Mouse (Mus musculus) hindbrain, embryonic 10.5 days (tissue): Measurements from ENCODE around the gene Pmf1. TPM values are rescaled to one million over a fixed set of nuclear protein-coding genes. Genes with fewer than 3 reads are reported as not detected.
A peak's percentile ranks its signal among the peaks of the same experiment; 100 is the strongest.

Experiments
- DNase-seq: peaks from one replicate; pipeline ENCODE4 v3.0.0-alpha.2; 2017; ENCODE audit warnings: low spot score
- H3K27ac ChIP-seq: fragments of 300-500 bp; sonication (generic); 2 replicates; pipeline ENCODE4 v1.5.1; 2016; ENCODE audit warnings: mild to moderate bottlenecking, moderate library complexity
- H3K27me3 ChIP-seq: fragments of 300-500 bp; sonication (generic); 2 replicates; pipeline ENCODE4 v1.6.1; 2016; ENCODE audit warnings: mild to moderate bottlenecking; ENCODE audit not compliant: poor library complexity, insufficient read depth, severe bottlenecking
- H3K36me3 ChIP-seq: fragments of 300-500 bp; sonication (generic); 2 replicates; pipeline ENCODE4 v1.6.1; 2016; ENCODE audit warnings: mild to moderate bottlenecking, moderate library complexity
- H3K4me1 ChIP-seq: fragments of 300-500 bp; sonication (generic); replicated peaks from 2 replicates; pipeline ENCODE4 v1.6.1; 2016; ENCODE audit warnings: mild to moderate bottlenecking
- H3K4me3 ChIP-seq: fragments of 300-500 bp; sonication (generic); 2 replicates; pipeline ENCODE4 v1.5.1; 2016; ENCODE audit warnings: mild to moderate bottlenecking, moderate library complexity
- H3K9me3 ChIP-seq: fragments of 300-500 bp; sonication (generic); 2 replicates; pipeline ENCODE4 v1.6.1; 2016; ENCODE audit warnings: mild to moderate bottlenecking, moderate library complexity
- WGBS: fragments of 180-500 bp; shearing (Covaris S2); methylation state at CpG from one replicate; pipeline ENCODE4 v1.1.7; 2016; 5-methylcytosine and 5-hydroxymethylcytosine counted together
- polyA plus RNA-seq: library from polyadenylated mRNA; unstranded; fragments of >200 nt; fragmentation: Nextera tagmentation; extraction: Ambion mirVana; gene quantifications from 2 replicates; pipeline ENCODE4 v1.2.1, GENCODE M21; 2016

The Pmf1 gene
- polyA plus RNA-seq: 157 and 167 TPM in 2 replicates

DNA sequence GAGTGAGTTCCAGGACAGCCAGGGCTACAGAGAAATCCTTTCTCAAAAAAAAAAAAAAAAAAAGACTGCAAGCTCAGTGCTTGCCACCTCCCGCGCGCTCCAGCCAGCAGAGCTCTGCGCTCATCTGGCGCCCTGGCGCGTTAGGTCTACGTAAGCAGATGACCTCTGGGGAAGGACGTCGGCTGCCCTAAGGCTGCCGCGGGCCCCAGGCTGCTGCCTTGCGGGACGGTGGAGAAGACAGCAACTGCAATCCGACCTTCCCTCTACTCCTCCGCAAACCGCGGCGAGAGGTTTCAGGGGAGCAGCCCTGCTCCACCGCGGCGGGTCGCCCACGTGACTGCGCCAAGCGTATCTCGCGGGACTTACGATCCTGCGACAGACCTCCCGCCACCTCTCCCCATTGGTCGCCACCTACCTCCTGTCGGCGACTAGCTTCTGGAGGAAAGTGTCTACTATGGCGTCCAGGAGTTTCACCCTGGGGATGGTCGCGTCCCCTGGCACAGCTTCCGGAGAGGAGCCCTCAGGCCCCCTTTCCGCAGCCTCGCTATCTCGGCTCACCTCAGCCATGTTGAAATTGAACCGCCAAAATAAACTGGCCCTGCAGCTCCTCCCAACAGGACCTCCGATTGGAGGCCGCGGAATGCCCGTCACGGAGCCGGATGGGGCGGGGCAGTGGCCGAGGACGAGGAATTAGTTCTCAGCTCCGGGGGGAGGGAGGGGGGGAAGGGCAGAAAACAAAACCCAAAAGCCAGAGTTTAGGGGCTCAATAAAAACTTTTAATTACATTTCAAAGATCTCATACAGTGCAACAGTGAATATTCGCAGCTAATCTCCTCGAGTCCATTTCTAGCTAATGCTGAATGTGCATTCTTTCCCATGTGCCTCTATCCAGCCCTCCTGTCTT lies at the start of gene Pmf1:
Pmf1 (minus strand) TSS at position 591 of the 904 bp plus-strand sequence.
- H3K4me1 ChIP-seq: peaks cover 38% of the 10 kb centered on the region
- peaks cover 37% of the 10 kb centered on the region for H3K36me3 ChIP-seq
- H3K27ac ChIP-seq: peak within 1 kb of the TSS; percentile 98
- peak within 1 kb of the TSS; percentile 89 for H3K4me3 ChIP-seq
- no peaks in the 10 kb centered on the region for H3K9me3 ChIP-seq
- H3K27me3 ChIP-seq: no peaks in the 10 kb centered on the region
- DNase-seq: peak; percentile 94
- WGBS: under 1% methylated on average over 54 of the region's 54 CpGs

DNA sequence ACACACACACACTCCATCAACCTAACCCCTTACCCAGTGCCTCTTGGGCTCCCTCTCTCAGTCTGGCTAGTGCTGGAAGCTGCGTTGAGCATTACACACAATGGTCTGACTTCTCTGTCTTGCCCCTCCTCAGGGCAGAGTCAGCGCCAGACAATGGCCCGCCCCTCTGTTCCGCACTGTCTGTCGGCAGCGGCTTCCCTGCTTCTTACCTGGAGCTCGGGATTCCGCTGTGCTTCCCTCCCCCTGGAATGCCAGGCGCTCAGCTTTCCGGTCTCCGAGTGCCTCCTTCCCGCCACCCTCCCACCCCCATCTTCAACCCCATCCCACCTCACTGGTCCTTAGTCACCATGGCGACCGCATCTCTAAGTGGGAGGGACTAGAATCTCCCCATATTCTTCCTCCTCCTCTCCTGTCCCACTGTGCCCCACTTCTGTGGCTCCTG lies 48.7 kb upstream of the Pmf1 start:
- peak overlapping the region; percentile 77 for H3K27ac ChIP-seq
- H3K4me1 ChIP-seq: peaks cover 44% of the 10 kb centered on the region
- DNase-seq: peak; percentile 39
- peak overlapping the region; percentile 52 for H3K4me3 ChIP-seq
- H3K27me3 ChIP-seq: peaks cover 60% of the 10 kb centered on the region
- 3% methylated on average over 14 of the region's 14 CpGs for WGBS
- H3K36me3 ChIP-seq: no peaks in the 10 kb centered on the region
- H3K9me3 ChIP-seq: no peaks in the 10 kb centered on the region

- Histone ChIP-seq H3K27me3 (peaks cover 65% of the 10 kb centered on the region), H3K4me3 (no peak overlapping the region; the same call in 1 of the 2 replicates)
- WGBS: 71% methylated on average over 7 of the region's 7 CpGs
Measured at GRCm38 (mm10) chr3:88456746-88457532, 46.8 kb upstream of the Pmf1 start.

DNA sequence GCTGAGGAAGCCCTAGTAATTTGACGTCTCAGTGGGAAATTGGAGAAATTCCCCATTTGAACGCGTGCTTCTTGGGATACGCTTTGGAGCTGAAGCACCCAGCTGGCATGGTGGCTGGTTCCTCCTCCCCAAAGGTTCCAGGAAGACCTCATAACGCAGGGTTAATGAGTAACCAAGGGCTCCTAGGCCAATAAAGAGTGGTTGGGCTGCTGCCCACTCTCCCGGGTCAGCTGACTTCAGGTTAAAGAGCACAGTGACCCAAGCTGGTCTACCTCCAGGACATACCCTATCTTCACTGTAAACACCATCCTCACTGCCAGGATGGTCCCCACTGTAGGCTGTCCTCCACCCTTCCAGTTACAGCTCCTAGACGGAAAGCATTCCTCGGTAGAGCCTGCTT lies 46.2 kb upstream of the Pmf1 start:
- Histone ChIP-seq H3K36me3 (no peaks in the 10 kb centered on the region), H3K4me1 (peaks cover 47% of the 10 kb centered on the region), H3K9me3 (no peaks in the 10 kb centered on the region), H3K27ac (no peak overlapping the region), H3K27me3 (peaks cover 66% of the 10 kb centered on the region), H3K4me3 (no peak overlapping the region)
- no peak for DNase-seq
- 86% methylated on average over 8 of the region's 8 CpGs for WGBS

More at GRCm38 (mm10) chr3:88456746-88457532, 46.8 kb upstream of the Pmf1 start:
- Histone ChIP-seq H3K27ac (no peak overlapping the region), H3K9me3 (no peaks in the 10 kb centered on the region), H3K36me3 (no peaks in the 10 kb centered on the region), H3K4me1 (peaks cover 48% of the 10 kb centered on the region)
- no peak for DNase-seq

DNA sequence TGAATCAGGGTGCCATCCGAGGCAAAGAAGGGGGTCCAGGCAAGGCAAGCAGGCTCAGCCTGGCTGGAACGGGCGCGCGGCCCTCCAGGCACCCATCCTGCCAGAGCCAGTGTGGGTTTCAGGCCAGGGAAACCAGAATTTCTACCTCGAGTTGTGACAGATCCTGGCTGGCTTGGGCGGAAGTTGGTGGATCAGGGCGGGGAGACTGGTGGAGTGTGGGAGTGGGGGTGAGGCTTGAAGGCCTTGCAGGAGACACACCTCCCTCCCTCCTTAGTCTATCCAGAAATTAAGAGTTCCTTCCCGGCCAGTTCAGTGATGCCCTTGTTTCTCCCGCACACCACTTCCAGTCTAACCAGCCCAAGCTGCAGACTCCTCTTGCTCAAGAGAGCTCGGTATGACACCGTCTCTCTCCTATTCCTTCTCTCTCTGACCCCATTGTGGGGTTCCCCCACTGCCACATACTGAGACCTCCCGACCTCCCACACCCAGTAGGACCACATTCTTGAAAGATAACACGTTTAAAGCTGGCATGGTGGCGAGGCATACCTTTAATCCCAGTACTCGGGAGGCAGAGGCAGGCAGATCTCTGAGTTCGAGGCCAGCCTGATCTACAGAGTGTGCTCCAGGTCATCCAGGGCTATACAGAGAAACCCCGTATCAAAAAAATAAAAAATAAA lies 45.6 kb upstream of the Pmf1 start:
- Histone ChIP-seq H3K4me1 (peaks cover 43% of the 10 kb centered on the region), H3K9me3 (no peaks in the 10 kb centered on the region), H3K4me3 (no peak overlapping the region), H3K36me3 (no peaks in the 10 kb centered on the region), H3K27me3 (peaks cover 65% of the 10 kb centered on the region), H3K27ac (no peak overlapping the region)
- 81% methylated on average over 18 of the region's 18 CpGs for WGBS
- DNase-seq: no peak

- Histone ChIP-seq H3K27me3 (peaks cover 65% of the 10 kb centered on the region), H3K27ac (no peak overlapping the region), H3K4me1 (peaks cover 42% of the 10 kb centered on the region), H3K36me3 (no peaks in the 10 kb centered on the region), H3K9me3 (no peaks in the 10 kb centered on the region), H3K4me3 (no peak overlapping the region)
- no peak for DNase-seq
- 57% methylated on average over 9 of the region's 9 CpGs for WGBS
Measured at GRCm38 (mm10) chr3:88454762-88455587, 44.8 kb upstream of the Pmf1 start.

DNA sequence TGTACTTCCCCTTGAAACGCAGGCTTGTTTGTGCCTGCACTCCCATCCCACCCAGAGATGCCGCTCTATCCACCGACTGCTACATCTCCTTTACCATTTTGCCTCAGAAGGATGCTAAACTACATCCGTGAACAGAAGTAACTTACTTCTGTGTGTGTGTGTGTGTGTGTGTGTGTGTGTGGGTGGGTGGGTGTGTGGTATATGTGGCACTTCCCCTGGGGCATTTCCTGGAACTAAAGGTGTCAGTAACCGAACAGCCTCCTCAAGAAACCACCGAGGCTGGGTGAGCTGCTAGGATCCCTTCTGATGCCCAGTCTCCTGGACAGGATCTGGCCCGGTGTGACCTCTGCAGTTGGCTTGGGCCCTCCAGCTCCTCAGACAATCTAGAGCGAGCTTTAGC lies 43.9 kb upstream of the Pmf1 start:
- Histone ChIP-seq H3K9me3 (no peaks in the 10 kb centered on the region), H3K4me3 (no peak overlapping the region), H3K27ac (no peak overlapping the region), H3K4me1 (peaks cover 46% of the 10 kb centered on the region), H3K36me3 (no peaks in the 10 kb centered on the region), H3K27me3 (peaks cover 61% of the 10 kb centered on the region)
- 82% methylated on average over 8 of the region's 8 CpGs for WGBS
- DNase-seq: no peak

DNA sequence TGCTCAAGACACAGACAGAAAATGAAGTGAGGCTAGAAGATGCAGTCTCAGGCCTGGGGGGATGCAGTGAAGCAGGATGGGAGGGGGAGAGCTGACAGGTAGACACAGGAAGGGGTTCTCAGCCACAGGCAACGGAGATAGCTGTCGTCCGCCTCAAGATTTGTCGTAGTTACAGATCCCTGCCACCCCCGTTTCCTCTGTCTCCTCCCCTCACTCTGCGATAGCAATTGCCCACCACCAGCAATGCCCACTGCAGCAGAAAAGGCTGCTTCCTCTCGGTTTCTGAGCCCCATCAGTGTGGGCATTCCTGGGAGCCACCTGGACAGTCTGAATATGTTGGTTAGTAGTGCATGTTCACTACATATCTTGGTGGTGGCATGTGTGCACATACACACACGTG lies 43.2 kb upstream of the Pmf1 start:
- DNase-seq: no peak
- no peaks in the 10 kb centered on the region for H3K9me3 ChIP-seq
- H3K36me3 ChIP-seq: no peaks in the 10 kb centered on the region
- H3K4me3 ChIP-seq: no peak overlapping the region
- H3K27ac ChIP-seq: no peak overlapping the region
- peaks cover 44% of the 10 kb centered on the region for H3K4me1 ChIP-seq
- WGBS: 65% methylated on average over 8 of the region's 8 CpGs
- H3K27me3 ChIP-seq: peaks cover 61% of the 10 kb centered on the region

DNA sequence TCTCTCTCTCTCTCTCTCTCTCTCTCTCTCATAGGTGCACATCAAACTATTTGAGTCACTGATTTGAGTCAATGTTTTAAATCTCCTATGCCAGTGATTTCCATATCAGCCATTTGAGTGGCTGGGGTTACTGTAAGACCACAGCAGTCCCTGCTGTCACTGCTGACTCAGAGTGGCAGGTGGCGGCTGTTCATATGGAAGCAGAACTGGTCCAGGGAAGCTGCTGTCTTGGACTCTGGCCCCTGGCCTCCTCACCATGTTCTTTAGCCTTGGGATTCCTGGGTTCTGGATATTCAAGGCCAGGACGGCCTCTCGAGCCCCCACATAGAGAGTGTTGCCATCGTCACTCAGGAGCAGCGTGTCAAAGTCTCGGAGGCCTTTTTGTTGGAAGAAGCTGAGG lies 42.6 kb upstream of the Pmf1 start:
- 69% methylated on average over 6 of the region's 6 CpGs for WGBS
- H3K27ac ChIP-seq: no peak overlapping the region
- H3K4me3 ChIP-seq: no peak overlapping the region
- no peaks in the 10 kb centered on the region for H3K36me3 ChIP-seq
- H3K9me3 ChIP-seq: no peaks in the 10 kb centered on the region
- peaks cover 63% of the 10 kb centered on the region for H3K27me3 ChIP-seq
- no peak for DNase-seq
- H3K4me1 ChIP-seq: peaks cover 45% of the 10 kb centered on the region

- no peak for DNase-seq
- H3K9me3 ChIP-seq: no peaks in the 10 kb centered on the region
- H3K27me3 ChIP-seq: peaks cover 58% of the 10 kb centered on the region
- H3K27ac ChIP-seq: no peak overlapping the region
- H3K36me3 ChIP-seq: no peaks in the 10 kb centered on the region
- no peak overlapping the region for H3K4me3 ChIP-seq
- H3K4me1 ChIP-seq: peaks cover 42% of the 10 kb centered on the region
- WGBS: 83% methylated on average over 5 of the region's 5 CpGs
Measured at GRCm38 (mm10) chr3:88452246-88452645, 42.1 kb upstream of the Pmf1 start.

- peaks cover 37% of the 10 kb centered on the region for H3K4me1 ChIP-seq
- H3K9me3 ChIP-seq: no peaks in the 10 kb centered on the region
- no peak overlapping the region for H3K4me3 ChIP-seq
- no peaks in the 10 kb centered on the region for H3K36me3 ChIP-seq
- peaks cover 50% of the 10 kb centered on the region for H3K27me3 ChIP-seq
- DNase-seq: no peak
- WGBS: 79% methylated on average over 12 of the region's 12 CpGs
- H3K27ac ChIP-seq: no peak overlapping the region
Measured at GRCm38 (mm10) chr3:88450379-88451131, 40.4 kb upstream of the Pmf1 start.
